Mouse (Mus musculus): Measurements from ENCODE around the gene Gm13539. TPM values are rescaled to one million over a fixed set of nuclear protein-coding genes. Genes with fewer than 3 reads are reported as not detected.
"Not testable (repeated sequence)": the region's sequence is repeated elsewhere in the genome, so short reads cannot be mapped to it uniquely, and the experiment has no call there.

Gm13539 gene
- polyA plus RNA-seq (2011; ENCODE audit: insufficient read depth, insufficient read length, low replicate concordance, missing spikeins) = not detected in 2 replicates

DNA sequence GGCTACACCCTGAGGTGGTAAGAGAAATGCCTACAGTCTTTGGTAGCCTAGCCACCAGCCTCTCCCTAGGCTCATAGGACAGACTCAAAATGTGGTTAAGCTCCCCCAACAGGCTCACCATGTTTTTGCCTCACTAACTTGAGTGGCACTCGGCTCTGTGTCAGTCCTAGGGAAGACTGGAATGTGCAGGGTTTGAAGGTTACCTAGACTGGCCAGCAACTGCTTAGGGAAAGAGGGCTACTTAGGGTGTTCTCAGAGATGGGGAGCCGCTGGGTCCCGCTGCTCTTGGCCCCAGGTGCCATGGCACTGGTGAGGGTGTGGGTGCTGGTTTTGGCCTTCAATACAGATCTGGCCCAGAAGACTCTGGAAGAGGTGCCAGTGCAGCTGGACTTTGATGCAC lies at the start of gene Gm13539:
Gm13539 (plus strand) TSS at position 301 of the 400 bp plus-strand sequence.
- TF ChIP-seq POLR2A (IDR thresholded peaks at IDR 0.05; ENCODE audit: borderline replicate concordance, control insufficient read depth, low read depth, low read length) (no peak), CTCF (IDR thresholded peaks at IDR 0.05; ENCODE audit: control insufficient read depth, insufficient read depth, low read length) (no peak)
- H3K4me1 ChIP-seq (ENCODE audit: control insufficient read depth, insufficient read depth, low read length) = no peaks in the 10 kb centered on the region
- WGBS = 77% methylated on average over 3 of the region's 3 CpGs
- no peak within 1 kb of the TSS for H3K27ac ChIP-seq (ENCODE audit: control insufficient read depth, insufficient read depth, low read depth, low read length, poor library complexity)
- H3K4me3 ChIP-seq (replicated peaks; ENCODE audit: control insufficient read depth, low read depth, low read length) = no peak within 1 kb of the TSS

DNA sequence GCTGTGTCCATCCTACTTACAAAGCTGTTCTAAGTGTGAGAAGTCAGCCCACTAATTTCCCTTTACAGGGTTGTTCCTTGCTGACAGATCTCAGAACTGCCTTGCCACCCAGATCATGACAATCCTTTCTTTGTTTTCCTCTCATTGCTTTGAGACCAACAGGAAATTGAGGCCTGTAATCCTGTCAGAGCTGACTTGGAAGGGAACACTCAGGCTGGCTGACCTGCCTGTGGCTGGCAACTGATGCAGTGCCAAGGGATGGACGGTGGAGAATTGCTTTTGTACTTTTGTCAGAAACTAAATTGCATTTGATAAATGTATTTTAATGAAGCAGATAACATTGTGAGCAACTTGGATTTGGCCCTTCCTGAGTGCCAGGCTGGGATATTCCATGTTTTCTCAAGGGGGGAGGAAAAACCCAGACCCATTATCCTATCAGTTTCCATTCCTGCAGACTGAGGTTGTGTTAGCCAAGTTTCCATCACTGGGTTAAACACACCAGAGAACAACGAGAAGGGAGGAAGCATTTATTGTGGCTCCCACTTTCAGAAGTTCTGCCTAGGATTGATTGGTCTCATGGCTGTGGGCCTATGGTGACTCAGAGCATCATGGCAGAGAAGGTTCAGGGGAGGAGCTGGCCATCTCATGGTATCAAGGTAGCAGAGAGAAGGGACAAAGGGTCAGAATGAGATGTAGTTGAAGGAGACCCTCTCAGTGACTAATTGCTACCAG lies 48.7 kb upstream of the Gm13539 start:
- WGBS = 49% methylated on average over 2 of the region's 2 CpGs
- H3K4me1 ChIP-seq (ENCODE audit: control insufficient read depth, insufficient read depth, low read length) = no peaks in the 10 kb centered on the region
- no peak overlapping the region for H3K27ac ChIP-seq (ENCODE audit: control insufficient read depth, insufficient read depth, low read depth, low read length, poor library complexity)
- no peak for TF ChIP-seq POLR2A (IDR thresholded peaks at IDR 0.05; ENCODE audit: borderline replicate concordance, control insufficient read depth, low read depth, low read length)
- TF ChIP-seq CTCF (IDR thresholded peaks at IDR 0.05; ENCODE audit: control insufficient read depth, insufficient read depth, low read length) = no peak
- H3K4me3 ChIP-seq (replicated peaks; ENCODE audit: control insufficient read depth, low read depth, low read length) = no peak overlapping the region

DNA sequence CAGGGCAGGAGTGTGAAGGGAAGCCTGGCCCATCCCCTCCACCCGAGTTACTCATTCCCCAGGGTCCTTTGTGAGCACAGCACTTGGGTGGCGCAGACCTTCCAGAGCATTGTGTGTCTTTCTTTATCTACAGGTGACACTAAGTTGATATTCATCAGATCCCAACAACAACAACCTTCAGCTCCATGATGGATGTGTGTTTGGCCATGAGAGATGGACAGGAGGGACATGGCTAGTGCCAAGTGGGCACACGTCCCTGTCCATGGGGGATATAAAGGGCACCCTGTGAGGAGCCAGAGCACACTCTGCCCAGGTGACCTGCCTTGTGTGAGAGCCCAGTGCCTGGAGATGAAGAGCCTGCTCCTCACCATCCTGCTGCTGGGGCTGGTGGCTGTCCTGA lies 45.3 kb upstream of the Gm13539 start, which contains the start of gene Obp2b:
Obp2b (plus strand) TSS at position 301 of the 400 bp plus-strand sequence.
- WGBS = 76% methylated on average over 3 of the region's 3 CpGs
- H3K27ac ChIP-seq (ENCODE audit: control insufficient read depth, insufficient read depth, low read depth, low read length, poor library complexity); H3K4me3 ChIP-seq (replicated peaks; ENCODE audit: control insufficient read depth, low read depth, low read length); H3K4me1 ChIP-seq (ENCODE audit: control insufficient read depth, insufficient read depth, low read length): not testable (repeated sequence)

DNA sequence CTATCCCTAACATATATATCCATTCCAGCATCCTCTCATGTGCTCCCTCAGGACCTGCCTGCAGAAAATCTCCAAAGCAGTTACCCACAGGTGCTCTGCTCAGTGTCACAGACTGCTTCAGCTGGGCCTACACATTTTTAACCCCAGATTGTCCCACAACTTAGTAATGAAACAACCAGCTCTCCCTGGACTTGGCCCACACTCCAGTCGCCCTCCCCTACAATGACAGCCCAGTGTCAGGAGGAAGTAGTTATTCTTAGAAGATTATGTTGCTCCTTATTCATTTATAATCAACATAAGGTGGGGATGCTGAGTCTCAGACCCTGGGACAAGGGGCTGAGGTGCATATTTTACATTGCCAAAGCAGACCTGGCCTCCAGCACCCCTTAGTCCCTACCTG lies 40.4 kb upstream of the Gm13539 start:
- H3K4me1 ChIP-seq (ENCODE audit: control insufficient read depth, insufficient read depth, low read length) = no peaks in the 10 kb centered on the region
- no peak overlapping the region for H3K4me3 ChIP-seq (replicated peaks; ENCODE audit: control insufficient read depth, low read depth, low read length)
- H3K27ac ChIP-seq (ENCODE audit: control insufficient read depth, insufficient read depth, low read depth, low read length, poor library complexity) = no peak overlapping the region
- 38% methylated on average over 1 of the region's 1 CpGs for WGBS
- no peak for TF ChIP-seq CTCF (IDR thresholded peaks at IDR 0.05; ENCODE audit: control insufficient read depth, insufficient read depth, low read length)
- no peak for TF ChIP-seq POLR2A (IDR thresholded peaks at IDR 0.05; ENCODE audit: borderline replicate concordance, control insufficient read depth, low read depth, low read length)

DNA sequence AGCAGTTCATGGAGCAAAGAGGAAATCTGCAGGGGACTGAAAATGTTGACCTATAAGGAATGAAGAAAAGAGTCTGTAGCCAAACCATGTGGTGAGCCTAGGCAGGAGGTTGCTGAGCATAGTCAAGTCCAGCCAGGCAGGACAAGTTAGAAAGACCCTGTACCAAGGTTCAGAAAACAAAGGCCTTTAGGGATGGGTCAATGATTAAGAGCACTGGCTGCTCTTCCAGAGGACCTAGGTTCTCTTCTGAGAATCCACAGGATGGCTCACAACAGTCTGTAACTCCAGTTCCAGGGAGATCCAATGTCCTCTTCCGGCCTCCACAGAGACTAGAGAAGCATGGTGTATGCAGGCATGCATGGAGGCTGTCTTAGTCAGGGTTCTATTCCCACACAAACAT lies 27.9 kb upstream of the Gm13539 start:
- no peaks in the 10 kb centered on the region for H3K4me1 ChIP-seq (ENCODE audit: control insufficient read depth, insufficient read depth, low read length)
- H3K27ac ChIP-seq (ENCODE audit: control insufficient read depth, insufficient read depth, low read depth, low read length, poor library complexity) = no peak overlapping the region
- 81% methylated on average over 1 of the region's 1 CpGs for WGBS
- TF ChIP-seq POLR2A (IDR thresholded peaks at IDR 0.05; ENCODE audit: borderline replicate concordance, control insufficient read depth, low read depth, low read length) (no peak), CTCF (IDR thresholded peaks at IDR 0.05; ENCODE audit: control insufficient read depth, insufficient read depth, low read length) (no peak)
- no peak overlapping the region for H3K4me3 ChIP-seq (replicated peaks; ENCODE audit: control insufficient read depth, low read depth, low read length)

DNA sequence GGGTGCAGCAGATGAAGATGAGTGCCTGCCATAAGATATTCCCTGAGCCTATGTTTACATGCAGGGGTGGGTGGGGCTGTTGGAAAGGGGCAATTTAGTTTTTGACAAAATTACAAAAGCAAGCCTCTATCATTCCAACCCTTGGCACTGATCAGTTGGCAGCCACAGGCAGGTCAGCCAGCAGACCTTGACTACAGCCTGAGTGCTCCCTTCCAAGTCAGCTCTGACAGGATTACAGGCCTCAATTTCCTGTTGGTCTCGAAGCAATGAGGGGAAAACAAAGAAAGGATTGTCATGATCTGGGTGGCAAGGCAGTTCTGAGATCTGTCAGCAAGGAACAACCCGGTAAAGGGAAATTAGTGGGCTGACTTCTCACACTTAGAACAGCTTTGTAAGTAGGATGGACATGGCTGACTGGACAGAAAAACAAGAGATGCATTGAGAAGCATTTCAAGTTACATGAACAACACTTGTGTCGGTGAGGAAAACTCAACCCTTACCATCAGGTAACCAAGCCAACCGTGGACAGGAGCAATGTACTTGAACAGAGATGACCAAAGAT lies 23.9 kb upstream of the Gm13539 start:
- no peak for TF ChIP-seq CTCF (IDR thresholded peaks at IDR 0.05; ENCODE audit: control insufficient read depth, insufficient read depth, low read length)
- TF ChIP-seq POLR2A (IDR thresholded peaks at IDR 0.05; ENCODE audit: borderline replicate concordance, control insufficient read depth, low read depth, low read length) = no peak
- 50% methylated on average over 4 of the region's 4 CpGs for WGBS
- H3K4me3 ChIP-seq (replicated peaks; ENCODE audit: control insufficient read depth, low read depth, low read length) = no peak overlapping the region
- no peak overlapping the region for H3K27ac ChIP-seq (ENCODE audit: control insufficient read depth, insufficient read depth, low read depth, low read length, poor library complexity)
- H3K4me1 ChIP-seq (ENCODE audit: control insufficient read depth, insufficient read depth, low read length) = no peaks in the 10 kb centered on the region

DNA sequence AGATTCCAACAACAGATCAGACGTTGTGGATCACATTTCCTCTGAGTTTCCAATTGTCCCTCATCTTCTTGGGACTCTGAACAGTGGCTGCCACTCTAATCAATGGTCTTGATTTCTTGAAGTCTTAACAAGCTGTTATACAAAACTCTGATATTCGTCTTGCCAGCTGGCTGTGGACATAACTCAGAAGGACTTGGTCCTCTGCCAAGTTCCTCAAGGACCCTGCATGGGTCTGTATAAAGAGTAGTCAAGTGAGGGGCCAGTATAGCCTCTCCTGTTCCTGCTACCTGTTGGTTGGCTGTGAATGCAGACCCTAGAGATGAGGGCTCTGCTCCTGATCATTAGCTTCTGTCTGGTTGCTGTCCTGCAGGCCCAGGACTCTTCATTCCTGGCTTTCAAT lies 16.8 kb upstream of the Gm13539 start, which contains the start of gene Lcn3:
Lcn3 (plus strand) TSS at position 301 of the 400 bp plus-strand sequence.
- no peak within 1 kb of the TSS for H3K4me3 ChIP-seq (replicated peaks; ENCODE audit: control insufficient read depth, low read depth, low read length)
- TF ChIP-seq POLR2A (IDR thresholded peaks at IDR 0.05; ENCODE audit: borderline replicate concordance, control insufficient read depth, low read depth, low read length) (no peak), CTCF (IDR thresholded peaks at IDR 0.05; ENCODE audit: control insufficient read depth, insufficient read depth, low read length) (no peak)
- H3K4me1 ChIP-seq (ENCODE audit: control insufficient read depth, insufficient read depth, low read length) = no peaks in the 10 kb centered on the region
- H3K27ac ChIP-seq (ENCODE audit: control insufficient read depth, insufficient read depth, low read depth, low read length, poor library complexity) = no peak within 1 kb of the TSS
- WGBS = 53% methylated on average over 2 of the region's 2 CpGs

DNA sequence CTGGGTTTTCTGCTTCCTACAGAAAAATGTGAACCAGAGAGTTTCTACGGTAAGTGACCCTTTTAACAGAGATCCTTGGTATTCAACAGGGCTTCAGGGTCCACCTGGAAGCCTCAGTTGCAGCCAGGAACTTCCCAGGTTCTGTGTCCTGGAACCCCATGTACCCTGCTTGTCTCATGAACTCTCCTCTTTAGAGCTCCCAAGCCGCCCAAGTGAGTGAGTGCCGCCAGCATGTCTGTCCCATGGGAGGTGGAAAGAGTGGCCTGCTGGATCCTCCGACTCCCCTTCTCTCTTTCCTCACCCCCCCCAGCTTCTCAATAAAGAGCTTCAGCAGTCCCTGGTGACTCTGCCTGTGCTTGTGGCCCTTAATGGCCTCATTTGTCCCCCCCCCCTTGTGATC lies 14.3 kb upstream of the Gm13539 start:
- TF ChIP-seq CTCF (IDR thresholded peaks at IDR 0.05; ENCODE audit: control insufficient read depth, insufficient read depth, low read length) (no peak), POLR2A (IDR thresholded peaks at IDR 0.05; ENCODE audit: borderline replicate concordance, control insufficient read depth, low read depth, low read length) (no peak)
- Histone ChIP-seq H3K4me3 (replicated peaks; ENCODE audit: control insufficient read depth, low read depth, low read length) (no peak overlapping the region), H3K4me1 (ENCODE audit: control insufficient read depth, insufficient read depth, low read length) (no peaks in the 10 kb centered on the region), H3K27ac (ENCODE audit: control insufficient read depth, insufficient read depth, low read depth, low read length, poor library complexity) (no peak overlapping the region)
- 78% methylated on average over 4 of the region's 4 CpGs for WGBS
